ENCODE assay signal across 8 mouse cellular contexts in the genomic region with DNA sequence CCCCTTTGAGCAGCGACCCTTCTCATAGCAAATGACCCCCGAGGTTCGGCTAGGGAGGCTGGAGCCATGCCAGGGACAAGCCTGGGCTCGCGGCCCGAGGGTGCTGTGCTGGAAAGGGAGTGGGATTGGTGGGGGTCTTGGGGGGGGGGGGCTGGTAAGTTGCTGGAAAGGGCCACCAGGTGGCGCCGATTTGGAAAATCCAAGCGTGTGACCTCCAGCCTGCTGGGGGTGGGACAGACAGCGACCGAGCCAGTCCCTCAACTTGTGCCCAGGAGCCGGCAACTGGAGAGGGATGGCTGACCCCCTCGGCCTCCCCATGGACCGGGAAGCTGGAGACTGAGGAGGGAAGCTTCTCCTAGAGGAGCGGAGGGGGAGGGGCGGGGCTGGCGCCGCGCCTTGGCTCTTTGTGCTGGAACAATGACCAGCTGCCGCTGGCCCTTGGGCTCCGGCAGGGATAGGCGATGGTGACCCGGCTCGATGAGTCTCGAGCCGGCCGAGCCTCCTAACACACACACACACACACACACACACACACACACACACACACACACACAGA. TPM values are rescaled to one million over a fixed set of nuclear protein-coding genes. Genes with fewer than 3 reads are reported as not detected.
DNase-seq lines count a peak whose midpoint lies in the region; ATAC-seq and TF ChIP-seq lines count a peak whose summit lies in the region.

No protein-coding gene starts in this region.

- no peaks in the 10 kb centered on the region; the same call in 1 of the 2 replicates for H3K79me2 ChIP-seq in MEL (ENCODE audit: control insufficient read depth, insufficient read depth, low read length, poor library complexity)

- peak overlapping the region; percentile 58 for H3K27ac ChIP-seq in MEL (ENCODE audit: control insufficient read depth, low read depth, low read length)
- H3K27ac ChIP-seq in hindbrain, embryonic 13.5 days = peak overlapping the region; percentile 96

- peak; percentile 57 for ATAC-seq in hindbrain, embryonic 13.5 days (ENCODE audit: low FRiP score)
- ATAC-seq in granulocyte monocyte progenitor cell, adult 5-6 weeks (replicated peaks; ENCODE audit: poor library complexity, severe bottlenecking) = no peak

- DNase-seq in MEL (ENCODE audit: low read depth, low spot score) = peak; percentile 78
- DNase-seq in cerebellum, adult 18-20 months = peak; percentile 80 to 85
- peak; percentile 67 to 75 for DNase-seq in frontal cortex, postnatal 14 days (ENCODE audit: low spot score in 2 of 2)
- peak; percentile 65 to 69 for DNase-seq in left cerebral cortex, adult 18-20 months (ENCODE audit: low spot score in 2 of 2)
- DNase-seq in lung, postnatal 36 days = peak; percentile 89
- DNase-seq in right cerebral cortex, postnatal 10 days (ENCODE audit: low spot score in 2 of 2) = peak; percentile 86 to 89

- no peaks in the 10 kb centered on the region for H3K9me3 ChIP-seq in MEL (replicated peaks; ENCODE audit: insufficient read depth, low read length)
- H3K9me3 ChIP-seq in hindbrain, embryonic 13.5 days = no peaks in the 10 kb centered on the region

- TF ChIP-seq CTCF in MEL (IDR thresholded peaks at IDR 0.05 in 2 of 3, conservative IDR thresholded peaks at IDR 0.05 in 1 of 3; ENCODE audit: control insufficient read depth in 1 of 3, insufficient read depth in 1 of 3, low read depth in 2 of 3, low read length in 3 of 3, poor library complexity in 1 of 3, severe bottlenecking in 1 of 3) = peak in 2 of 3 experiments; percentile 52 to 81; a peak in 5 of 6 replicates

- peaks cover 0 to 7% of the 10 kb centered on the region in 2 experiments; a peak in 2 of 4 replicates for H3K36me3 ChIP-seq in MEL (ENCODE audit: control insufficient read depth in 1 of 2, insufficient read depth in 2 of 2, low read length in 2 of 2)
- 0 out of 2 replicates have a peak, but pooled peaks cover 7% of the 10 kb centered on the region for H3K36me3 ChIP-seq in hindbrain, embryonic 13.5 days

- H3K4me2 ChIP-seq in hindbrain, embryonic 13.5 days = peak overlapping the region; percentile 90

- no peak; the same call in 1 of the 2 replicates for TF ChIP-seq RAD21 in MEL (IDR thresholded peaks at IDR 0.05; ENCODE audit: low read depth, low read length)

- H3K9ac ChIP-seq in MEL (ENCODE audit: control insufficient read depth, low read depth, low read length, poor library complexity, severe bottlenecking) = peak overlapping the region; percentile 57
- H3K9ac ChIP-seq in hindbrain, embryonic 13.5 days = peak overlapping the region; percentile 87

- H3K27me3 ChIP-seq in MEL (ENCODE audit: control insufficient read depth in 1 of 2, insufficient read depth in 2 of 2, low read length in 2 of 2) = no peaks in the 10 kb centered on the region
- H3K27me3 ChIP-seq in hindbrain, embryonic 13.5 days = 0 out of 2 replicates have a peak, but pooled peaks cover 2% of the 10 kb centered on the region

- WGBS in hindbrain, embryonic 13.5 days = 2% methylated on average over 18 of the region's 27 CpGs

- H3K4me1 ChIP-seq in MEL (ENCODE audit: control insufficient read depth in 1 of 2, insufficient read depth in 2 of 2, low read length in 2 of 2) = peaks cover 6 to 12% of the 10 kb centered on the region in 2 experiments
- H3K4me1 ChIP-seq in hindbrain, embryonic 13.5 days (replicated peaks) = peaks cover 70% of the 10 kb centered on the region

- TF ChIP-seq POLR2A in MEL (IDR thresholded peaks at IDR 0.05; ENCODE audit: control insufficient read depth in 1 of 2, insufficient read depth in 1 of 2, low read depth in 1 of 2, low read length in 2 of 2, poor library complexity in 1 of 2) = no peak

- H3K4me3 ChIP-seq in MEL (ENCODE audit: control insufficient read depth in 1 of 2, insufficient read depth in 1 of 2, low read depth in 2 of 2, low read length in 2 of 2) = peak overlapping the region; percentile 54 to 93
- peak overlapping the region; percentile 65 for H3K4me3 ChIP-seq in hindbrain, embryonic 13.5 days

- no peak for TF ChIP-seq EP300 in MEL (IDR thresholded peaks at IDR 0.05; ENCODE audit: low read depth in 1 of 2, low read length in 2 of 2)

TF ChIP-seq in MEL, 35 proteins besides CTCF, POLR2A, EP300 and RAD21 (continues in another document):
- TF ChIP-seq SIN3A (IDR thresholded peaks at IDR 0.05; ENCODE audit: low read length) = 0 out of 2 replicates have a peak, but pooled peaks have one; percentile 9
- TF ChIP-seq BHLHE40 (IDR thresholded peaks at IDR 0.05; ENCODE audit: borderline replicate concordance, low read depth, low read length) = no peak
- no peak for TF ChIP-seq USF2 (IDR thresholded peaks at IDR 0.05; ENCODE audit: borderline replicate concordance in 1 of 2, insufficient read depth in 1 of 2, low read depth in 1 of 2, low read length in 2 of 2)
- peak; percentile 20; the same call in 1 of the 2 replicates for TF ChIP-seq ETS1 (IDR thresholded peaks at IDR 0.05; ENCODE audit: low read depth, low read length)
- TF ChIP-seq ZC3H11A (IDR thresholded peaks at IDR 0.05; ENCODE audit: low read depth, low read length) = peak; percentile 11; the same call in 1 of the 2 replicates
- no peak for TF ChIP-seq GATA1 (IDR thresholded peaks at IDR 0.05; ENCODE audit: low read depth, low read length)
- no peak for TF ChIP-seq TCF12 (IDR thresholded peaks at IDR 0.05; ENCODE audit: low read depth, low read length)
- no peak for TF ChIP-seq NELFE (IDR thresholded peaks at IDR 0.05; ENCODE audit: low read depth, low read length)
- no peak for TF ChIP-seq RCOR1 (IDR thresholded peaks at IDR 0.05; ENCODE audit: low read depth, low read length)
- peak; percentile 83; the same call in 1 of the 2 replicates for TF ChIP-seq MAZ (IDR thresholded peaks at IDR 0.05; ENCODE audit: low read depth, low read length)
- TF ChIP-seq E2F4 (IDR thresholded peaks at IDR 0.05; ENCODE audit: borderline replicate concordance, low read depth, low read length) = no peak
- TF ChIP-seq TBP (IDR thresholded peaks at IDR 0.05; ENCODE audit: low read depth, low read length) = no peak
- TF ChIP-seq ZNF384 (IDR thresholded peaks at IDR 0.05; ENCODE audit: low read depth, low read length) = no peak
- no peak for TF ChIP-seq UBTF (IDR thresholded peaks at IDR 0.05; ENCODE audit: borderline replicate concordance, insufficient read depth, low read depth, low read length)
- no peak for TF ChIP-seq MAX (IDR thresholded peaks at IDR 0.05; ENCODE audit: low read length)
- no peak for TF ChIP-seq MEF2A (IDR thresholded peaks at IDR 0.05; ENCODE audit: extremely low read depth, insufficient replicate concordance, low read depth, low read length, poor library complexity, severe bottlenecking)
- peak; percentile 38 for TF ChIP-seq SMC3 (IDR thresholded peaks at IDR 0.05; ENCODE audit: low read depth, low read length)
- TF ChIP-seq MAFK (IDR thresholded peaks at IDR 0.05; ENCODE audit: borderline replicate concordance, low read depth, low read length) = no peak
- no peak for TF ChIP-seq ZKSCAN1 (IDR thresholded peaks at IDR 0.05; ENCODE audit: low read depth, low read length)

RNA-seq across cellular contexts. Expression of gene Lzts2, which starts 3.1 kb away (rescaled TPM):
- 4.0 and 4.2 TPM in 2 replicates for total RNA-seq in MEL (2012; rRNA removed)
- 10 to 100 TPM in 1 of 2 experiments, not detected in 1; 13.1 TPM for polyA plus RNA-seq in MEL (2012; ENCODE audit: insufficient read depth in 1 of 2, insufficient read length in 2 of 2, low read depth in 1 of 2, low replicate concordance in 2 of 2, missing spikeins in 1 of 2)
- 23.4 and 24.1 TPM in 2 replicates for polyA plus RNA-seq in hindbrain, embryonic 13.5 days (2015; fragmentation: Nextera tagmentation; extraction: Ambion mirVana)
- 10 to 100 TPM; 39.9 to 43.2 TPM for total RNA-seq in left cerebral cortex, adult 18-20 months (2021)
- total RNA-seq in granulocyte monocyte progenitor cell, adult 5-6 weeks (2014; fragmentation: Nextera tagmentation) = 4.9 and 7.9 TPM in 2 replicates
- total RNA-seq in granulocyte monocyte progenitor cell, adult 5-6 weeks (2017) = 6.9 and 9.9 TPM in 2 replicates

RNA-seq across cellular contexts. Expression of gene Mrpl43, which starts 11.1 kb away (rescaled TPM):
- total RNA-seq in MEL (2012; rRNA removed) = 136 and 145 TPM in 2 replicates
- 100 to 1,000 TPM in 1 of 2 experiments, not detected in 1; 136 TPM for polyA plus RNA-seq in MEL (2012; ENCODE audit: insufficient read depth in 1 of 2, insufficient read length in 2 of 2, low read depth in 1 of 2, low replicate concordance in 2 of 2, missing spikeins in 1 of 2)
- 91.6 and 93.6 TPM in 2 replicates for polyA plus RNA-seq in hindbrain, embryonic 13.5 days (2015; fragmentation: Nextera tagmentation; extraction: Ambion mirVana)
- 10 to 100 TPM; 38.9 to 44.2 TPM for total RNA-seq in left cerebral cortex, adult 18-20 months (2021)
- 41.8 and 53.7 TPM in 2 replicates for total RNA-seq in granulocyte monocyte progenitor cell, adult 5-6 weeks (2014; fragmentation: Nextera tagmentation)
- total RNA-seq in granulocyte monocyte progenitor cell, adult 5-6 weeks (2017) = 35.5 and 37.9 TPM in 2 replicates

RNA-seq across cellular contexts. Expression of gene Twnk, which starts 11.8 kb away (rescaled TPM):
- total RNA-seq in MEL (2012; rRNA removed) = 35.9 and 37.5 TPM in 2 replicates
- polyA plus RNA-seq in MEL (2012; ENCODE audit: insufficient read depth in 1 of 2, insufficient read length in 2 of 2, low read depth in 1 of 2, low replicate concordance in 2 of 2, missing spikeins in 1 of 2) = 10 to 100 TPM in 1 of 2 experiments, not detected in 1; 55.6 TPM
- 16.0 and 17.0 TPM in 2 replicates for polyA plus RNA-seq in hindbrain, embryonic 13.5 days (2015; fragmentation: Nextera tagmentation; extraction: Ambion mirVana)
- 10 to 100 TPM; 13.8 to 14.9 TPM for total RNA-seq in left cerebral cortex, adult 18-20 months (2021)
- 27.9 and 30.2 TPM in 2 replicates for total RNA-seq in granulocyte monocyte progenitor cell, adult 5-6 weeks (2014; fragmentation: Nextera tagmentation)
- 20.1 and 23.0 TPM in 2 replicates for total RNA-seq in granulocyte monocyte progenitor cell, adult 5-6 weeks (2017)

RNA-seq across cellular contexts. Expression of gene Pdzd7, which starts 28.2 kb away (rescaled TPM):
- total RNA-seq in MEL (2012; rRNA removed) = 0.08 and 0.10 TPM in 2 replicates
- polyA plus RNA-seq in MEL (2012; ENCODE audit: insufficient read depth in 1 of 2, insufficient read length in 2 of 2, low read depth in 1 of 2, low replicate concordance in 2 of 2, missing spikeins in 1 of 2) = under 1 TPM in 1 of 2 experiments, not detected in 1; 0.56 TPM
- polyA plus RNA-seq in hindbrain, embryonic 13.5 days (2015; fragmentation: Nextera tagmentation; extraction: Ambion mirVana) = 1.4 and 1.5 TPM in 2 replicates
- 1 to 10 TPM; 4.3 to 5.6 TPM for total RNA-seq in left cerebral cortex, adult 18-20 months (2021)
- 0.24 TPM in 1 of 2 replicates, not detected in the other for total RNA-seq in granulocyte monocyte progenitor cell, adult 5-6 weeks (2014; fragmentation: Nextera tagmentation)
- not detected in 2 replicates for total RNA-seq in granulocyte monocyte progenitor cell, adult 5-6 weeks (2017)

RNA-seq across cellular contexts. Expression of gene Sema4g, which starts 28.4 kb away (rescaled TPM):
- total RNA-seq in MEL (2012; rRNA removed) = 0.10 and 0.15 TPM in 2 replicates
- under 1 TPM in 1 of 2 experiments, not detected in 1; 0.47 TPM for polyA plus RNA-seq in MEL (2012; ENCODE audit: insufficient read depth in 1 of 2, insufficient read length in 2 of 2, low read depth in 1 of 2, low replicate concordance in 2 of 2, missing spikeins in 1 of 2)
- polyA plus RNA-seq in hindbrain, embryonic 13.5 days (2015; fragmentation: Nextera tagmentation; extraction: Ambion mirVana) = 19.2 and 19.9 TPM in 2 replicates
- total RNA-seq in left cerebral cortex, adult 18-20 months (2021) = 10 to 100 TPM; 17.2 to 18.4 TPM
- 0.43 TPM in 1 of 2 replicates, not detected in the other for total RNA-seq in granulocyte monocyte progenitor cell, adult 5-6 weeks (2014; fragmentation: Nextera tagmentation)
- total RNA-seq in granulocyte monocyte progenitor cell, adult 5-6 weeks (2017) = not detected in 2 replicates
